Mouse (Mus musculus) lung, postnatal 0 days (tissue): Measurements from ENCODE around the gene Cacna2d1.

ENCODE experiments used
- CTCF ChIP-seq: IDR thresholded peaks from 2 replicates; pipeline ENCODE4 v1.5.1; 2016; ENCODE audit warnings: antibody characterized with exemption, mild to moderate bottlenecking
- EP300 ChIP-seq: IDR thresholded peaks from 2 replicates; pipeline ENCODE4 v1.6.1; 2016; ENCODE audit warnings: antibody characterized with exemption, mild to moderate bottlenecking, control low read depth

- TF ChIP-seq CTCF (no peak), EP300 (no peak)
These were observed 28.0 kb upstream of the Cacna2d1 start for GRCm38 (mm10) chr5:15906446-15906845.
